Mouse (Mus musculus) 3T3-L1 (cell line): Measurements from ENCODE around the gene Col15a1.

Experiments
- DNase-seq: peaks from one replicate; pipeline ENCODE4 v3.0.0-alpha.2; 2015; ENCODE audit warnings: low read depth, low spot score

The Col15a1 gene

GRCm38 (mm10) chr4:47351386-47352049, 143.6 kb downstream of the Col15a1 start:
- peak; percentile 60 for DNase-seq

GRCm38 (mm10) chr4:47352061-47352661, 144.2 kb downstream of the Col15a1 start:
- DNase-seq: peak; percentile 60

- DNase-seq: peak; percentile 95
Observed at GRCm38 (mm10) chr4:47352803-47353388, 144.9 kb downstream of the Col15a1 start, which contains the start of gene Tgfbr1. Gene Tgfbr1 (plus strand): TSS chr4:47353222.

- DNase-seq: peak; percentile 37
Observed at GRCm38 (mm10) chr4:47353416-47354111, 145.6 kb downstream of the Col15a1 start.

- DNase-seq: no peak
Observed at GRCm38 (mm10) chr4:47354304-47354703, 146.3 kb downstream of the Col15a1 start.

GRCm38 (mm10) chr4:47362662-47363061, 154.7 kb downstream of the Col15a1 start:
- no peak for DNase-seq
